Comparison of ENCODE assay signal across 10 mouse cellular contexts in the genomic region with DNA sequence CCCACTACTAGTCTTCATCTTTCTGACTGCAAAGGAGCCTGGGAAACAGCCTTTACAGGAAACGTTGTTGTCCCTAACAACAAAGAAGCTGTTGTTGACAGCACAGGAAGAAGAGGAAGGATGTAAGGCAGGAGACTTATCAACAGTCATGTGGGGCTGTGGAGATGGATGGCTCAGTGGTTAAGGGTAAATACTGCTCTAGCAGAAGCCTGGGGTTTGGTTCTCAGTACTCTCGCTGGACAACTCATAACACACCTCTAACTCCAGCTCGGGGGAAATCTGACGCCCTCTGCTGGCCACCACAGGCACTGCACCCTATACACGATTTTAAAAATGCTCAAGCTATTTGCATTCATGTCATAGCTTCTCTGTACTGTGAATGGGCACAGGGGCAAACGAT.
A peak's percentile ranks its signal among the peaks of the same experiment; 100 is the strongest.
DNase-seq lines count a peak whose midpoint lies in the region; ATAC-seq and TF ChIP-seq lines count a peak whose summit lies in the region.
"Had no signal": no experiment of that assay in that cellular context is flagged by ENCODE, and none has a peak within 500 bp of the region (broad histone marks: within the 10 kb centered on the region; RNA-seq: fewer than 3 reads in every experiment).

No protein-coding gene starts in this region.

- intact Hi-C loops in left cerebral cortex, postnatal 14 days (cut with DNase I): no loop called here

- WGBS in intestine, postnatal 0 days: 45% methylated on average over 6 of the region's 6 CpGs
- 42% methylated on average over 6 of the region's 6 CpGs for WGBS in intestine, embryonic 16.5 days
- WGBS in kidney, embryonic 16.5 days: 49% methylated on average over 6 of the region's 6 CpGs

- H3K9ac ChIP-seq in intestine, postnatal 0 days (ENCODE audit: low read depth, low read length): no peak overlapping the region
- no peak overlapping the region for H3K9ac ChIP-seq in intestine, embryonic 16.5 days (ENCODE audit: low read depth, low read length)
- no peak overlapping the region for H3K9ac ChIP-seq in kidney, embryonic 16.5 days (replicated peaks; ENCODE audit: low read length)

- 0 out of 2 replicates have a peak, but pooled peaks cover 5% of the 10 kb centered on the region for H3K27me3 ChIP-seq in intestine, postnatal 0 days (replicated peaks; ENCODE audit: control insufficient read depth, insufficient read depth, low read length)
- H3K27me3 ChIP-seq in intestine, embryonic 16.5 days (replicated peaks; ENCODE audit: control insufficient read depth, insufficient read depth, low read length): no peaks in the 10 kb centered on the region
- peaks cover 3% of the 10 kb centered on the region; the same call in 1 of the 2 replicates for H3K27me3 ChIP-seq in G1E (ENCODE audit: insufficient read depth, low read length)
- no peaks in the 10 kb centered on the region for H3K27me3 ChIP-seq in kidney, embryonic 16.5 days (ENCODE audit: insufficient read depth, low read length)

- no peaks in the 10 kb centered on the region for H3K9me3 ChIP-seq in intestine, postnatal 0 days (ENCODE audit: control insufficient read depth)
- no peaks in the 10 kb centered on the region for H3K9me3 ChIP-seq in intestine, embryonic 16.5 days (ENCODE audit: control insufficient read depth, low read length)
- H3K9me3 ChIP-seq in G1E (replicated peaks): no peaks in the 10 kb centered on the region
- H3K9me3 ChIP-seq in kidney, embryonic 16.5 days (ENCODE audit: low read length): no peaks in the 10 kb centered on the region

- H3K4me1 ChIP-seq in intestine, postnatal 0 days (replicated peaks; ENCODE audit: control insufficient read depth, insufficient read depth, low read length): 0 out of 2 replicates have a peak, but pooled peaks cover 11% of the 10 kb centered on the region
- H3K4me1 ChIP-seq in intestine, embryonic 16.5 days (ENCODE audit: control insufficient read depth, insufficient read depth, low read length): peaks cover 6% of the 10 kb centered on the region
- peaks cover 15% of the 10 kb centered on the region; the same call in 1 of the 2 replicates for H3K4me1 ChIP-seq in G1E (ENCODE audit: insufficient read depth, low read depth, low read length)
- H3K4me1 ChIP-seq in kidney, embryonic 16.5 days (ENCODE audit: insufficient read depth, low read length): peaks cover 5% of the 10 kb centered on the region; the same call in 1 of the 2 replicates

- no peak overlapping the region for H3K4me3 ChIP-seq in intestine, postnatal 0 days (ENCODE audit: low read depth, low read length)
- H3K4me3 ChIP-seq in intestine, embryonic 16.5 days (ENCODE audit: low read length): no peak overlapping the region
- H3K4me3 ChIP-seq in G1E (ENCODE audit: low read depth, low read length): no peak overlapping the region
- no peak overlapping the region for H3K4me3 ChIP-seq in kidney, embryonic 16.5 days (ENCODE audit: low read length)

- peak; percentile 57 for DNase-seq in A20 (ENCODE audit: low read depth, low spot score)
- DNase-seq in G1E (ENCODE audit: low spot score): no peak
- no peak for DNase-seq in left cerebral cortex, postnatal 14 days (ENCODE audit: low spot score in 2 of 2)
- no peak for DNase-seq in frontal cortex, postnatal 10 days (ENCODE audit: low spot score in 2 of 2)
- DNase-seq: gastrocnemius, postnatal 14 days had no signal

- no peak overlapping the region for H3K4me2 ChIP-seq in intestine, postnatal 0 days (replicated peaks; ENCODE audit: low read depth)
- H3K4me2 ChIP-seq in intestine, embryonic 16.5 days (ENCODE audit: low read depth, low read length): no peak overlapping the region
- H3K4me2 ChIP-seq in kidney, embryonic 16.5 days (replicated peaks; ENCODE audit: low read depth, low read length): no peak overlapping the region

- peak; percentile 66 for TF ChIP-seq CTCF in intestine, postnatal 0 days (IDR thresholded peaks at IDR 0.05; ENCODE audit: low read depth)
- TF ChIP-seq CTCF in G1E (IDR thresholded peaks at IDR 0.05; ENCODE audit: low read depth, low read length): peak; percentile 58

- no peak for ATAC-seq in intestine, postnatal 0 days
- no peak for ATAC-seq in intestine, embryonic 16.5 days
- no peak for ATAC-seq in G1E (ENCODE audit: extremely low read depth, insufficient number of reproducible peaks, low FRiP score, poor library complexity, severe bottlenecking)
- ATAC-seq in megakaryocyte progenitor cell, adult 5-6 weeks (replicated peaks; ENCODE audit: poor library complexity): peak; percentile 41; the same call in 1 of the 2 replicates
- no peak for ATAC-seq in kidney, embryonic 16.5 days (ENCODE audit: low FRiP score, low TSS enrichment)
- ATAC-seq: hindbrain, embryonic 16.5 days had no signal

- H3K27ac ChIP-seq in intestine, postnatal 0 days (ENCODE audit: low read depth, low read length): no peak overlapping the region
- no peak overlapping the region for H3K27ac ChIP-seq in intestine, embryonic 16.5 days (ENCODE audit: low read length)
- H3K27ac ChIP-seq in kidney, embryonic 16.5 days (ENCODE audit: low read length): no peak overlapping the region

- H3K36me3 ChIP-seq in intestine, postnatal 0 days (ENCODE audit: control insufficient read depth, insufficient read depth): no peaks in the 10 kb centered on the region
- H3K36me3 ChIP-seq in intestine, embryonic 16.5 days (ENCODE audit: control insufficient read depth, insufficient read depth, low read length): no peaks in the 10 kb centered on the region
- no peaks in the 10 kb centered on the region for H3K36me3 ChIP-seq in G1E (replicated peaks)
- no peaks in the 10 kb centered on the region for H3K36me3 ChIP-seq in kidney, embryonic 16.5 days (ENCODE audit: insufficient read depth, low read length)
